ENCODE assay signal across 32 mouse cellular contexts in the genomic region with DNA sequence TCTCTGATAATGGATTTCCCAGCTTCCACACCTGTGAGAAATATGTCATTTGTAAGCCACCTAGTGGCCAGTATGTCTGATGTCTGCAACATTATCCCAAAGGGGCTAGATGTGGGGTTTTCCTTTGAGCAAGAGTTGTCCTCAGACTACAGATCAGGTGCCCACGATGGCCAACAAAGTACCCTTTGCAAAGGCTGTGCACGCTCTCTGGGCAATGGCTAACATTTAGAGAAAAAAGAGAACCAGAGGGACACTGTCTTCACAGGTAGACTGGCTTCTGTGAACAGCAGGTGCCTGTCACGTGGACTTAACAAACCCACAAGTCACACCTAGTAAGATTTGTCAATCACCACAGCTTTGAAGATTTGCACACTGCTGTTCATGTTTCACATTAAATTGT.
DNase-seq lines count a peak whose midpoint lies in the region; ATAC-seq and TF ChIP-seq lines count a peak whose summit lies in the region.
"Had no signal": no experiment of that assay in that cellular context is flagged by ENCODE, and none has a peak within 500 bp of the region (broad histone marks: within the 10 kb centered on the region; RNA-seq: fewer than 3 reads in every experiment).

No protein-coding gene starts in this region.

- no peak for DNase-seq in heart, adult 2 months
- no peak for DNase-seq in heart, adult 9 months (ENCODE audit: low spot score in 2 of 2)
- DNase-seq in layer of hippocampus, adult 2 months (ENCODE audit: low spot score in 2 of 2): no peak
- DNase-seq in layer of hippocampus, postnatal 36 days: no peak
- peak; percentile 53 for DNase-seq in midbrain, embryonic 11.5 days (ENCODE audit: low spot score, missing footprints)
- no peak for DNase-seq in c-Kit-positive CD71-positive TER-119-positive erythroid progenitor cells, embryonic 14.5 days (ENCODE audit: low spot score)
- DNase-seq: adrenal gland, adult 2 months; adrenal gland, postnatal 36 days; B cell, adult 2 months; cerebellum, adult 11-12 months; cerebellum, adult 9-11 months; embryo, embryonic 11 days; heart, postnatal 10 days; kidney, adult 9 months; kidney, postnatal 14 days; thymus, postnatal 4 days had no signal

- H3K27ac ChIP-seq in heart, adult 2 months: no peak overlapping the region
- no peak overlapping the region for H3K27ac ChIP-seq in layer of hippocampus, adult 2 months
- no peak overlapping the region for H3K27ac ChIP-seq in midbrain, embryonic 11.5 days (ENCODE audit: low read depth, low read length)
- no peak overlapping the region for H3K27ac ChIP-seq in midbrain, embryonic 15.5 days
- H3K27ac ChIP-seq: embryonic facial prominence, embryonic 12.5 days; forebrain, embryonic 15.5 days; hindbrain, embryonic 10.5 days; limb, embryonic 10.5 days; limb, embryonic 15.5 days; liver, embryonic 14.5 days; lung, embryonic 15.5 days; macrophage; neural tube, embryonic 12.5 days had no signal

- no peaks in the 10 kb centered on the region for H3K79me2 ChIP-seq in heart, adult 2 months (replicated peaks; ENCODE audit: control insufficient read depth, insufficient read depth, low read length)

- no peaks in the 10 kb centered on the region; the same call in none of the 2 replicates for H3K4me1 ChIP-seq in heart, adult 2 months (ENCODE audit: control insufficient read depth, insufficient read depth, low read length)
- H3K4me1 ChIP-seq in midbrain, embryonic 11.5 days (ENCODE audit: control insufficient read depth, insufficient read depth, low read length): no peaks in the 10 kb centered on the region
- no peaks in the 10 kb centered on the region for H3K4me1 ChIP-seq in midbrain, embryonic 15.5 days
- H3K4me1 ChIP-seq: hindbrain, embryonic 10.5 days; limb, embryonic 10.5 days; neural tube, embryonic 12.5 days had no signal

- no peak overlapping the region for H3K4me3 ChIP-seq in heart, adult 2 months
- no peak overlapping the region for H3K4me3 ChIP-seq in layer of hippocampus, adult 2 months
- H3K4me3 ChIP-seq in midbrain, embryonic 11.5 days (ENCODE audit: low read depth, low read length): no peak overlapping the region
- H3K4me3 ChIP-seq in midbrain, embryonic 15.5 days: no peak overlapping the region
- H3K4me3 ChIP-seq: embryonic facial prominence, embryonic 12.5 days; forebrain, embryonic 15.5 days; heart, embryonic 12.5 days; hindbrain, embryonic 10.5 days; limb, embryonic 10.5 days; limb, embryonic 15.5 days; lung, embryonic 15.5 days; myocyte; neural tube, embryonic 12.5 days had no signal

- intact Hi-C loops in heart, adult 2 months (cut with DNase I): no loop called here

- peak; percentile 49 for TF ChIP-seq CTCF in heart, adult 2 months (IDR thresholded peaks at IDR 0.05)
- peak; percentile 51 for TF ChIP-seq CTCF in layer of hippocampus, adult 2 months (conservative IDR thresholded peaks at IDR 0.05)

- H3K4me2 ChIP-seq in midbrain, embryonic 11.5 days: no peak overlapping the region
- H3K4me2 ChIP-seq in midbrain, embryonic 15.5 days: no peak overlapping the region
- H3K4me2 ChIP-seq: embryonic facial prominence, embryonic 12.5 days; forebrain, embryonic 15.5 days; heart, embryonic 12.5 days; limb, embryonic 15.5 days; lung, embryonic 15.5 days; neural tube, embryonic 12.5 days had no signal

- 93% methylated on average over 3 of the region's 3 CpGs for WGBS in heart, adult 2 months
- 88% methylated on average over 3 of the region's 3 CpGs for WGBS in midbrain, embryonic 11.5 days
- 94% methylated on average over 3 of the region's 3 CpGs for WGBS in midbrain, embryonic 15.5 days

- peaks cover 2% of the 10 kb centered on the region; the same call in 1 of the 2 replicates for H3K36me3 ChIP-seq in heart, adult 2 months (ENCODE audit: control insufficient read depth, insufficient read depth, low read length)
- H3K36me3 ChIP-seq in midbrain, embryonic 11.5 days (ENCODE audit: control insufficient read depth, insufficient read depth, low read length): no peaks in the 10 kb centered on the region
- no peaks in the 10 kb centered on the region for H3K36me3 ChIP-seq in midbrain, embryonic 15.5 days (replicated peaks)
- H3K36me3 ChIP-seq: embryonic facial prominence, embryonic 12.5 days; forebrain, embryonic 15.5 days; heart, embryonic 12.5 days; hindbrain, embryonic 10.5 days; limb, embryonic 10.5 days; limb, embryonic 15.5 days; lung, embryonic 15.5 days; neural tube, embryonic 12.5 days had no signal

- TF ChIP-seq EP300 in heart, adult 2 months (IDR thresholded peaks at IDR 0.05; ENCODE audit: insufficient read depth, low read depth, low read length): no peak

- H3K9me3 ChIP-seq in midbrain, embryonic 11.5 days (ENCODE audit: control insufficient read depth, low read length): no peaks in the 10 kb centered on the region
- H3K9me3 ChIP-seq in midbrain, embryonic 15.5 days: no peaks in the 10 kb centered on the region
- H3K9me3 ChIP-seq: embryonic facial prominence, embryonic 12.5 days; forebrain, embryonic 15.5 days; heart, embryonic 12.5 days; hindbrain, embryonic 10.5 days; limb, embryonic 10.5 days; limb, embryonic 15.5 days; lung, embryonic 15.5 days; neural tube, embryonic 12.5 days had no signal

- TF ChIP-seq POLR2A in heart, adult 2 months (IDR thresholded peaks at IDR 0.05; ENCODE audit: insufficient read depth, low read depth, low read length): no peak

- ATAC-seq in midbrain, embryonic 11.5 days (ENCODE audit: low FRiP score): no peak
- ATAC-seq in midbrain, embryonic 15.5 days (replicated peaks): no peak
- ATAC-seq: activated CD4-positive, CD25-positive, alpha-beta regulatory T cell, adult 4 months; forebrain, embryonic 15.5 days; hindbrain, embryonic 16.5 days; intestine, embryonic 16.5 days; midbrain, embryonic 16.5 days had no signal

- H3K27me3 ChIP-seq in heart, adult 2 months (ENCODE audit: control insufficient read depth, insufficient read depth, low read length): no peaks in the 10 kb centered on the region
- no peaks in the 10 kb centered on the region for H3K27me3 ChIP-seq in midbrain, embryonic 11.5 days (ENCODE audit: control insufficient read depth, insufficient read depth, low read length)
- H3K27me3 ChIP-seq in midbrain, embryonic 15.5 days (replicated peaks): no peaks in the 10 kb centered on the region
- H3K27me3 ChIP-seq: embryonic facial prominence, embryonic 12.5 days; forebrain, embryonic 15.5 days; heart, embryonic 12.5 days; limb, embryonic 15.5 days; lung, embryonic 15.5 days; neural tube, embryonic 12.5 days had no signal

- no peak overlapping the region for H3K9ac ChIP-seq in heart, adult 2 months (ENCODE audit: low read depth, low read length)
- H3K9ac ChIP-seq in midbrain, embryonic 11.5 days (ENCODE audit: low read length): no peak overlapping the region
- no peak overlapping the region for H3K9ac ChIP-seq in midbrain, embryonic 15.5 days
- H3K9ac ChIP-seq: embryonic facial prominence, embryonic 12.5 days; forebrain, embryonic 15.5 days; heart, embryonic 12.5 days; limb, embryonic 15.5 days; liver, embryonic 14.5 days; lung, embryonic 15.5 days; neural tube, embryonic 12.5 days had no signal
